ENCODE assay signal across 12 mouse cellular contexts in the genomic region with DNA sequence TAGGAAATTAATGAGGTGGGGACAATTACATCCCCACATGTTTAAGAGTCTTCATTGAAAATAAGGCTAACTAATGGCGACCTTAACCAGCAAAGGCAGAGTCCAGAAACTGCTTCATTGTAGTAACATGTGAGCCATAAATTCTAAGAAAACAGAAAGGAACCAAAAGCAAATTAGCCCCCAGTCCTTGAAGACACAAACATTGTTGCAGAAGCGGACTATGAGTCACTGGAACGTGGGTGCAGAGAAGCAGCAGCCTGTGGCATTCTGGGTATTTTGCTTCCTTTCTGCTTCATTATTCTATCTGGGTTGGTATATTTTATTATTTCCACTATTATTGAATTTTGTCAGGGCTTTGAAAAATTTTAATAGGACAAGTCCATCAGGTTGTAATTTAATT.
DNase-seq lines count a peak whose midpoint lies in the region; ATAC-seq lines count a peak whose summit lies in the region.
"Had no signal": no experiment of that assay in that cellular context is flagged by ENCODE, and none has a peak within 500 bp of the region (broad histone marks: within the 10 kb centered on the region; RNA-seq: fewer than 3 reads in every experiment).

No protein-coding gene starts in this region.

- WGBS in intestine, embryonic 15.5 days, result 59% methylated on average over 3 of the region's 3 CpGs
- WGBS in intestine, embryonic 16.5 days, result 58% methylated on average over 3 of the region's 3 CpGs
- 68% methylated on average over 3 of the region's 3 CpGs for WGBS in forebrain, embryonic 10.5 days

- H3K9me3 ChIP-seq in intestine, embryonic 15.5 days, result no peaks in the 10 kb centered on the region
- H3K9me3 ChIP-seq in intestine, embryonic 16.5 days (ENCODE audit: control insufficient read depth, low read length), result no peaks in the 10 kb centered on the region
- no peaks in the 10 kb centered on the region for H3K9me3 ChIP-seq in forebrain, embryonic 10.5 days
- H3K9me3 ChIP-seq: heart, embryonic 10.5 days had no signal

- H3K27me3 ChIP-seq in intestine, embryonic 15.5 days (replicated peaks), result no peaks in the 10 kb centered on the region
- H3K27me3 ChIP-seq in intestine, embryonic 16.5 days (replicated peaks; ENCODE audit: control insufficient read depth, insufficient read depth, low read length), result no peaks in the 10 kb centered on the region
- H3K27me3 ChIP-seq in forebrain, embryonic 10.5 days (ENCODE audit: poor library complexity, severe bottlenecking), result no peaks in the 10 kb centered on the region
- H3K27me3 ChIP-seq: CH12.LX had no signal

- H3K36me3 ChIP-seq in intestine, embryonic 15.5 days, result no peaks in the 10 kb centered on the region
- no peaks in the 10 kb centered on the region for H3K36me3 ChIP-seq in intestine, embryonic 16.5 days (ENCODE audit: control insufficient read depth, insufficient read depth, low read length)
- no peaks in the 10 kb centered on the region for H3K36me3 ChIP-seq in forebrain, embryonic 10.5 days (replicated peaks)
- H3K36me3 ChIP-seq: heart, embryonic 10.5 days had no signal

- ATAC-seq in intestine, embryonic 15.5 days, result 0 out of 2 replicates have a peak, but pooled peaks have one; percentile 10
- ATAC-seq in intestine, embryonic 16.5 days, result no peak

- H3K27ac ChIP-seq in intestine, embryonic 15.5 days, result no peak overlapping the region
- H3K27ac ChIP-seq in intestine, embryonic 16.5 days (ENCODE audit: low read length), result no peak overlapping the region
- H3K27ac ChIP-seq in forebrain, embryonic 10.5 days, result no peak overlapping the region
- H3K27ac ChIP-seq: heart, embryonic 10.5 days had no signal

- H3K4me1 ChIP-seq in intestine, embryonic 15.5 days (replicated peaks), result no peaks in the 10 kb centered on the region
- no peaks in the 10 kb centered on the region for H3K4me1 ChIP-seq in intestine, embryonic 16.5 days (ENCODE audit: control insufficient read depth, insufficient read depth, low read length)
- H3K4me1 ChIP-seq in forebrain, embryonic 10.5 days, result peaks cover 14% of the 10 kb centered on the region
- H3K4me1 ChIP-seq: heart, embryonic 10.5 days had no signal

- H3K4me2 ChIP-seq in intestine, embryonic 15.5 days (replicated peaks), result no peak overlapping the region
- H3K4me2 ChIP-seq in intestine, embryonic 16.5 days (ENCODE audit: low read depth, low read length), result no peak overlapping the region
- H3K4me2 ChIP-seq: midbrain, embryonic 11.5 days had no signal

- no peak overlapping the region for H3K4me3 ChIP-seq in intestine, embryonic 15.5 days (replicated peaks)
- H3K4me3 ChIP-seq in intestine, embryonic 16.5 days (ENCODE audit: low read length), result no peak overlapping the region
- H3K4me3 ChIP-seq in forebrain, embryonic 10.5 days, result no peak overlapping the region
- H3K4me3 ChIP-seq: heart, embryonic 10.5 days had no signal

- H3K9ac ChIP-seq in intestine, embryonic 15.5 days, result no peak overlapping the region
- no peak overlapping the region for H3K9ac ChIP-seq in intestine, embryonic 16.5 days (ENCODE audit: low read depth, low read length)

- DNase-seq in right cerebral cortex, adult 18-20 months, result peak; percentile 68
- no peak for DNase-seq in right cerebral cortex, postnatal 25 days
- DNase-seq in brain, adult 2 months (ENCODE audit: low read depth, low spot score), result peak; percentile 90
- DNase-seq in forebrain, embryonic 10.5 days (ENCODE audit: extremely low spot score, low spot score), result no peak
- no peak for DNase-seq in liver
- DNase-seq: cerebellum, adult 2 months; kidney, postnatal 25 days had no signal

Comparison
In these comparisons a context has a peak if more than half of its experiments do, and no peak if none do; other contexts are left out.
1. DNase-seq: peak in right cerebral cortex, adult 18-20 months (single experiment) and brain, adult 2 months (single experiment); none in right cerebral cortex, postnatal 25 days (single experiment), forebrain, embryonic 10.5 days (single experiment) and liver (single experiment).